8 mouse cellular contexts compared by ENCODE assay signal in the genomic region with DNA sequence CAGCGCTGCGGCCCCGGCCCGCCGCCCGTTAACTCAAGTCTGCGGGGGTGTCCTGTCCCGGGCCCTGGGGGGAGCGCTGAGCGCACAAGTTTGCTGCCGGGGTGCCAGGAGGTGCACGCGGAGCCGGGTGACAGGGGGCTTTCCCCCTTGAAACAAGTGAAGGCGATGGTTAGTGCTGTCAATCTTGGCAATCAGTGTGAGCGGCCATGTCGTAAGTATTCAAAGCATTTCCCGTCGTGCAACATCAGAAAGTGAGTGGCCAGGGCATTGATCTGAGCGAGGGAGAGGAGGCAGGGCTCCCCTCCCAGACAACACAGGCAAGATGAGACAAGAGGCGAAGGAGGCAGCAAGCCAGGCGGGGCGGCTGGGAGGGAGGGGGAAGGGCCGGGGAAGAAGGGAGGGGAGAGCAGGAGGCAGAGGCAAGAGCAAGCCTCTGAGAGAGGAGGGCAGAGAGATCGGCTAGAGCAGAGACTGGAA. TPM values are rescaled to one million over a fixed set of nuclear protein-coding genes. Genes with fewer than 3 reads are reported as not detected.
A peak's percentile ranks its signal among the peaks of the same experiment; 100 is the strongest.
DNase-seq lines count a peak whose midpoint lies in the region; ATAC-seq and TF ChIP-seq lines count a peak whose summit lies in the region.

No protein-coding gene starts in this region.

- TF ChIP-seq EP300 in stomach, postnatal 0 days (optimal IDR thresholded peaks at IDR 0.05) = no peak

- WGBS in cerebellum, adult 2 months = 1% methylated on average over 25 of the region's 25 CpGs
- WGBS in forebrain, embryonic 12.5 days = under 1% methylated on average over 25 of the region's 25 CpGs
- WGBS in stomach, postnatal 0 days = under 1% methylated on average over 25 of the region's 25 CpGs

- H3K27me3 ChIP-seq in cerebellum, adult 2 months (ENCODE audit: control insufficient read depth, insufficient read depth, low read length) = peaks cover 8% of the 10 kb centered on the region; the same call in 1 of the 2 replicates
- H3K27me3 ChIP-seq in Patski = peaks cover 6% of the 10 kb centered on the region
- H3K27me3 ChIP-seq in forebrain, embryonic 12.5 days = peaks cover 27% of the 10 kb centered on the region
- H3K27me3 ChIP-seq in stomach, postnatal 0 days (ENCODE audit: control insufficient read depth, insufficient read depth, low read length) = no peaks in the 10 kb centered on the region; the same call in 1 of the 2 replicates

- peak overlapping the region; percentile 97 for H3K9ac ChIP-seq in forebrain, embryonic 12.5 days
- peak overlapping the region; percentile 64 for H3K9ac ChIP-seq in stomach, postnatal 0 days (ENCODE audit: low read length)

- no peaks in the 10 kb centered on the region for H3K36me3 ChIP-seq in forebrain, embryonic 12.5 days (replicated peaks)
- H3K36me3 ChIP-seq in stomach, postnatal 0 days (ENCODE audit: control insufficient read depth, insufficient read depth, low read length) = no peaks in the 10 kb centered on the region

- no peak for ATAC-seq in cerebellum, adult (ENCODE audit: insufficient number of reproducible peaks, low FRiP score, low TSS enrichment)
- peak; percentile 24 for ATAC-seq in Patski
- peak; percentile 67 for ATAC-seq in forebrain, embryonic 12.5 days (ENCODE audit: low FRiP score)
- peak; percentile 10; the same call in 1 of the 2 replicates for ATAC-seq in stomach, postnatal 0 days (ENCODE audit: low FRiP score, low TSS enrichment)

- POLR2A ChIA-PET in Patski (lab: Charles Lee) = no interaction called here

- DNase-seq in cerebellum, adult 2 months = peak in 1 of 2 experiments; percentile 26
- DNase-seq in Patski (ENCODE audit: low read depth, low spot score) = no peak
- DNase-seq in heart, postnatal 25 days (ENCODE audit: low spot score) = peak; percentile 31
- DNase-seq in layer of hippocampus, adult 8-10 months (ENCODE audit: low spot score in 2 of 2) = peak; percentile 18 to 28
- peak; percentile 53 to 66 for DNase-seq in lung, postnatal 4 days
- DNase-seq in stomach, postnatal 0 days (ENCODE audit: low spot score) = peak; percentile 58

- no peak for TF ChIP-seq CTCF in cerebellum, adult 2 months (IDR thresholded peaks at IDR 0.05; ENCODE audit: borderline replicate concordance, insufficient read depth, low read depth, low read length)
- no peak for TF ChIP-seq CTCF in Patski (IDR thresholded peaks at IDR 0.05)
- TF ChIP-seq CTCF in stomach, postnatal 0 days (IDR thresholded peaks at IDR 0.05; ENCODE audit: low read depth) = no peak

- 0 out of 2 replicates have a peak, but pooled peaks cover 7% of the 10 kb centered on the region for H3K4me1 ChIP-seq in cerebellum, adult 2 months (ENCODE audit: control insufficient read depth, insufficient read depth, low read length)
- H3K4me1 ChIP-seq in forebrain, embryonic 12.5 days = peaks cover 61% of the 10 kb centered on the region
- peaks cover 3% of the 10 kb centered on the region for H3K4me1 ChIP-seq in stomach, postnatal 0 days (replicated peaks; ENCODE audit: control insufficient read depth, insufficient read depth)

- intact Hi-C loops in heart, postnatal 25 days (cut with DNase I) = loop anchor here (5.0 kb wide), 4 partner anchors 82 to 667 kb away; no protein-coding TSS in a partner anchor

- in situ Hi-C loops in Patski (cut with MboI; ENCODE audit: low pct_unique_long_range_greater_than_20kb) = loop anchor here (10.0 kb wide), 1 partner anchor 540 kb away; no protein-coding TSS in a partner anchor

- H3K4me3 ChIP-seq in cerebellum, adult 2 months (replicated peaks; ENCODE audit: insufficient read depth, low read depth, low read length) = peak overlapping the region; percentile 50
- peak overlapping the region; percentile 76 for H3K4me3 ChIP-seq in forebrain, embryonic 12.5 days (replicated peaks)
- H3K4me3 ChIP-seq in stomach, postnatal 0 days (ENCODE audit: low read depth, low read length) = peak overlapping the region; percentile 64

- no peak overlapping the region for H3K27ac ChIP-seq in cerebellum, adult 2 months (ENCODE audit: insufficient read depth, low read length)
- H3K27ac ChIP-seq in forebrain, embryonic 12.5 days = peak overlapping the region; percentile 96
- H3K27ac ChIP-seq in stomach, postnatal 0 days (replicated peaks) = peak overlapping the region; percentile 81

- TF ChIP-seq POLR2A in cerebellum, adult 2 months (IDR thresholded peaks at IDR 0.05; ENCODE audit: borderline replicate concordance, insufficient read depth, low read length) = no peak

- CTCF ChIA-PET in Patski (lab: Charles Lee) = interaction anchor here (1.4 kb wide), 1 partner anchor 667 kb away, joined by 4 read pairs; no protein-coding TSS in a partner anchor

- H3K4me2 ChIP-seq in forebrain, embryonic 12.5 days = peak overlapping the region; percentile 99
- H3K4me2 ChIP-seq in stomach, postnatal 0 days (replicated peaks; ENCODE audit: low read depth) = peak overlapping the region; percentile 94

- no peaks in the 10 kb centered on the region for H3K9me3 ChIP-seq in forebrain, embryonic 12.5 days
- no peaks in the 10 kb centered on the region for H3K9me3 ChIP-seq in stomach, postnatal 0 days (ENCODE audit: control insufficient read depth, low read length)

RNA-seq across cellular contexts. Expression of a gene that starts 4.3 kb away (rescaled TPM):
- 4.6 and 6.0 TPM in 2 replicates for polyA plus RNA-seq in cerebellum, adult 2 months (2012; rRNA removed)
- polyA plus RNA-seq in Patski (2021) = 3.5 TPM
- 134 and 138 TPM in 2 replicates for polyA plus RNA-seq in forebrain, embryonic 12.5 days (2016; fragmentation: Nextera tagmentation; extraction: Ambion mirVana)
- total RNA-seq in heart, postnatal 25 days (2021) = 10 to 100 TPM; 27.4 to 36.9 TPM
- 10 to 100 TPM; 22.1 to 37.2 (median 29.9) TPM for total RNA-seq in layer of hippocampus, adult 8-10 months (2022)
- 28.7 and 32.2 TPM in 2 replicates for polyA plus RNA-seq in stomach, postnatal 0 days (2015; fragmentation: Nextera tagmentation; extraction: Ambion mirVana)

RNA-seq across cellular contexts. Expression of a gene that starts 4.9 kb away (rescaled TPM):
- polyA plus RNA-seq in cerebellum, adult 2 months (2012; rRNA removed) = 105 and 113 TPM in 2 replicates
- polyA plus RNA-seq in Patski (2021) = 176 TPM
- polyA plus RNA-seq in forebrain, embryonic 12.5 days (2016; fragmentation: Nextera tagmentation; extraction: Ambion mirVana) = 342 TPM in 2 replicates
- 10 to 100 TPM; 51.5 to 53.2 TPM for total RNA-seq in heart, postnatal 25 days (2021)
- total RNA-seq in layer of hippocampus, adult 8-10 months (2022) = 100 to 1,000 TPM in 3 of 4 experiments, 10 to 100 TPM in 1; 85.8 to 111 (median 104) TPM
- 159 TPM in 2 replicates for polyA plus RNA-seq in stomach, postnatal 0 days (2015; fragmentation: Nextera tagmentation; extraction: Ambion mirVana)

RNA-seq across cellular contexts. Expression of a gene that starts 50.1 kb away (rescaled TPM):
- 0.79 and 1.2 TPM in 2 replicates for polyA plus RNA-seq in cerebellum, adult 2 months (2012; rRNA removed)
- polyA plus RNA-seq in Patski (2021) = 10.2 TPM
- polyA plus RNA-seq in forebrain, embryonic 12.5 days (2016; fragmentation: Nextera tagmentation; extraction: Ambion mirVana) = 0.68 TPM in 2 replicates
- total RNA-seq in heart, postnatal 25 days (2021) = 1 to 10 TPM in 1 of 2 experiments, under 1 TPM in 1; 0.62 to 1.1 TPM
- 1 to 10 TPM in 3 of 4 experiments, under 1 TPM in 1; 0.75 to 4.3 (median 3.2) TPM for total RNA-seq in layer of hippocampus, adult 8-10 months (2022)
- 0.18 and 0.33 TPM in 2 replicates for polyA plus RNA-seq in stomach, postnatal 0 days (2015; fragmentation: Nextera tagmentation; extraction: Ambion mirVana)
